25 mouse cellular contexts compared by ENCODE assay signal in genomic region chr8:39218716-39219115, GRCm38 (mm10).
DNase-seq lines count a peak whose midpoint lies in the region; ATAC-seq lines count a peak whose summit lies in the region.
"Had no signal": no experiment of that assay in that cellular context is flagged by ENCODE, and none has a peak within 500 bp of the region (broad histone marks: within the 10 kb centered on the region; RNA-seq: fewer than 3 reads in every experiment).

No protein-coding gene starts in this region.

- H3K27ac ChIP-seq in midbrain, embryonic 13.5 days = no peak overlapping the region
- H3K27ac ChIP-seq in neural tube, embryonic 15.5 days (replicated peaks) = no peak overlapping the region
- H3K27ac ChIP-seq: embryonic facial prominence, embryonic 15.5 days; forebrain, embryonic 10.5 days; heart, embryonic 15.5 days; hindbrain, embryonic 13.5 days; hindbrain, postnatal 0 days had no signal

- H3K27me3 ChIP-seq in midbrain, embryonic 13.5 days = no peaks in the 10 kb centered on the region
- no peaks in the 10 kb centered on the region for H3K27me3 ChIP-seq in neural tube, embryonic 15.5 days (replicated peaks)
- H3K27me3 ChIP-seq: CH12.LX; embryonic facial prominence, embryonic 15.5 days; heart, embryonic 15.5 days; hindbrain, embryonic 13.5 days had no signal

- peak; percentile 2 to 66 for DNase-seq in left cerebral cortex, adult 8-10 months (ENCODE audit: low spot score in 2 of 2)
- DNase-seq in left cerebral cortex, adult 11 months (ENCODE audit: low spot score) = no peak
- DNase-seq in right cerebral cortex, postnatal 25 days = peak; percentile 14
- DNase-seq in right cerebral cortex, postnatal 10 days (ENCODE audit: low spot score in 2 of 2) = no peak
- DNase-seq in left cerebral cortex, postnatal 36 days (ENCODE audit: low spot score in 2 of 2) = peak; percentile 25 to 33
- DNase-seq: adrenal gland, postnatal 14 days; cerebellum, adult 18-20 months; cerebellum, postnatal 10 days; embryo, embryonic 11 days; gastrocnemius, postnatal 25 days; heart, adult 18-20 months; heart, postnatal 14 days had no signal

- 100% methylated on average over 1 of the region's 1 CpGs for WGBS in midbrain, embryonic 13.5 days
- 89% methylated on average over 1 of the region's 1 CpGs for WGBS in neural tube, embryonic 15.5 days

- H3K4me1 ChIP-seq in midbrain, embryonic 13.5 days (replicated peaks) = no peaks in the 10 kb centered on the region
- H3K4me1 ChIP-seq in neural tube, embryonic 15.5 days = no peaks in the 10 kb centered on the region
- H3K4me1 ChIP-seq: embryonic facial prominence, embryonic 15.5 days; forebrain, embryonic 10.5 days; heart, embryonic 15.5 days; hindbrain, embryonic 13.5 days had no signal

- H3K4me2 ChIP-seq in midbrain, embryonic 13.5 days (replicated peaks) = no peak overlapping the region
- no peak overlapping the region for H3K4me2 ChIP-seq in neural tube, embryonic 15.5 days
- H3K4me2 ChIP-seq: embryonic facial prominence, embryonic 15.5 days; heart, embryonic 11.5 days; heart, embryonic 15.5 days; hindbrain, embryonic 13.5 days had no signal

- no peak overlapping the region for H3K9ac ChIP-seq in midbrain, embryonic 13.5 days (replicated peaks)
- H3K9ac ChIP-seq in neural tube, embryonic 15.5 days (replicated peaks) = no peak overlapping the region
- H3K9ac ChIP-seq: embryonic facial prominence, embryonic 15.5 days; heart, embryonic 15.5 days; hindbrain, embryonic 13.5 days had no signal

- intact Hi-C loops in left cerebral cortex, postnatal 36 days (cut with DNase I) = no loop called here

- no peak overlapping the region for H3K4me3 ChIP-seq in midbrain, embryonic 13.5 days (replicated peaks)
- H3K4me3 ChIP-seq in neural tube, embryonic 15.5 days (replicated peaks) = no peak overlapping the region
- H3K4me3 ChIP-seq: embryonic facial prominence, embryonic 15.5 days; erythroblast, embryonic 14.5 days; forebrain, embryonic 10.5 days; heart, embryonic 15.5 days; hindbrain, embryonic 13.5 days had no signal

- no peak for ATAC-seq in midbrain, embryonic 13.5 days
- ATAC-seq in neural tube, embryonic 15.5 days (ENCODE audit: low FRiP score) = no peak
- ATAC-seq: activated CD4-positive, CD25-positive, alpha-beta regulatory T cell, adult 4 months; forebrain, embryonic 14.5 days; hindbrain, postnatal 0 days; Patski had no signal

- H3K9me3 ChIP-seq in midbrain, embryonic 13.5 days = no peaks in the 10 kb centered on the region
- no peaks in the 10 kb centered on the region for H3K9me3 ChIP-seq in neural tube, embryonic 15.5 days (replicated peaks)
- H3K9me3 ChIP-seq: embryonic facial prominence, embryonic 15.5 days; forebrain, embryonic 10.5 days; heart, embryonic 15.5 days; hindbrain, embryonic 13.5 days had no signal

- no peaks in the 10 kb centered on the region for H3K36me3 ChIP-seq in midbrain, embryonic 13.5 days
- no peaks in the 10 kb centered on the region for H3K36me3 ChIP-seq in neural tube, embryonic 15.5 days
- H3K36me3 ChIP-seq: embryonic facial prominence, embryonic 15.5 days; forebrain, embryonic 10.5 days; heart, embryonic 15.5 days; hindbrain, embryonic 13.5 days had no signal

Comparison
In these comparisons a context has a peak if more than half of its experiments do, and no peak if none do; other contexts are left out.
1. DNase-seq: peak in left cerebral cortex, adult 8-10 months (2 of 2), right cerebral cortex, postnatal 25 days (single experiment) and left cerebral cortex, postnatal 36 days (2 of 2); none in left cerebral cortex, adult 11 months (single experiment) and right cerebral cortex, postnatal 10 days (0 of 2).